Mouse (Mus musculus) kidney, postnatal 36 days (tissue): ENCODE measurements around the gene Tgfbr2.
A peak's percentile ranks its signal among the peaks of the same experiment; 100 is the strongest.

Source experiments
- DNase-seq, 2 experiments: peaks; one replicate each; pipeline ENCODE4 v3.0.0; 2021 to 2022; ENCODE audit warnings: mixed read lengths in 2 of 2

Gene Tgfbr2

DNA sequence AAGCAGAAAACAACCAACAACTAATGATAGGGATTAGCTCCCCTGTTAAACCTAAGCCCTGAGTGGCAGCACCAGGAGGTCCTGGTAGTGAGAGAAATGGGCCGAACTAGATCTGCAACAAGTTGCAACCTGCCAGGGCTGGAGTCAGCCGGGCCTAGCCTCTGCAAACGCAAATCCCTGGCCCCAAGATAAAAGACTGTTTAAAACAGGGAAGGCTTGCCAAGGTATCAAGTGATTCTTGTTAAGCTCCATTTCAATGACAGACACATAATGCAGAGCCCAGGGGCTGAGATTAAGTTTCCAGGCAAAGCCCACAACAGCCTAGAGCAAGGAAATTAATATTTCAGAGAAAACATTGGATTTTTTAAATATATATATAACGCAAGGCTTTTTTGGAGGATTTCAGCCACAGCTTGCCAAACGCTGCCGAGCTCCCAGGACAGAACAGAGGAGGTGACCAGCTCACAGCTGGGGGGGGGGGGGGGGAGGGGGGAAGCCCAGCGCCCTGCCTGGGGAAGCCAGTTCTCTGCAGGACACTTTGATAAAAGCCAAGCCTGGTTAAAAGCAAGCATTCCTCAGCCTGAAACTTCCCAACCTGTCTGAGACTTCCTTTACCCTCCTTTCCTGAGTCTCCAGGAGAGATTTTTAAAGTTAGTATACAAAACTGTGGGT is 24.3 kb downstream of the Tgfbr2 start:
- no peak for DNase-seq

GRCm38 (mm10) chr9:116148809-116149208 is 26.4 kb downstream of the Tgfbr2 start:
- no peak for DNase-seq

DNA sequence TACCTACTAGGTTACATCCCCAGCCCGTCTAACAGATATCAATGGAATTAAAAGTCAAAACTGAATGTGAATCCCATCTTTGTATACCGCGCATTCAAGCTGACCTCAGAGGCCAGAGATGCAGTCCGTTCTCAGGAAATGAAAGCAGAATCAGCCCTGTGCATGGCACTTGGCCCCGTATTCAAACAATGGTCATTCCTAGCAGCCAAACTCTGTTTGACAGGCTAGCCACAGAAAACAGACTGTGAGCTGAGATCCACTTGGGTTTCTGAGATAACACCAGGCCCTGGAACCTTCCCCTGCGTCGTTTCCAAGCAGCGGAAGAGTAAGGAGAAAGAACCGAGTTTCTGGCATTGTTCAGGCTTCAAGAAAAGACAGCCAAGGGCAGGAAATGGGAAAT is 28.9 kb downstream of the Tgfbr2 start:
- DNase-seq, result peak in 1 of 2 experiments; percentile 45

DNA sequence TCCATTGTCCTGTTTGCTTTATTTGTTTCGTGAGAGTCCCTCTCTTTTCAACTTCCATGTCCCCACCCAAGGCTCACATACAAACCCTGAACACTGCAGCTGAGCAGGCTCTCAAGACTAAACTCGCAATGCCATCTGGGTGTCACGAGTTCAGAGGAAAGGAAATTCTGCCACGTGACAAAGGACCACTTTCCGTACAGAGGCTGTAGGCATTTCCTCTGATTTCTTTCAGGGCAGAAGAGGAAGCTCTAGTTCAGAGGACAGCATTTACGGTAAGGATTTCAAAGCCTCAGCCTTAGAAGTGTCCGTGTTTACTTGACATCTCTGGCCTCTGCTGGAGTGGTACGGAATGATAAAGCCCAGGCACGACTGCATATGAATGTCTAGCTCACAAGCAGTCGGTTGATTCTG is 29.9 kb downstream of the Tgfbr2 start:
- peak; percentile 45 to 53 for DNase-seq

DNA sequence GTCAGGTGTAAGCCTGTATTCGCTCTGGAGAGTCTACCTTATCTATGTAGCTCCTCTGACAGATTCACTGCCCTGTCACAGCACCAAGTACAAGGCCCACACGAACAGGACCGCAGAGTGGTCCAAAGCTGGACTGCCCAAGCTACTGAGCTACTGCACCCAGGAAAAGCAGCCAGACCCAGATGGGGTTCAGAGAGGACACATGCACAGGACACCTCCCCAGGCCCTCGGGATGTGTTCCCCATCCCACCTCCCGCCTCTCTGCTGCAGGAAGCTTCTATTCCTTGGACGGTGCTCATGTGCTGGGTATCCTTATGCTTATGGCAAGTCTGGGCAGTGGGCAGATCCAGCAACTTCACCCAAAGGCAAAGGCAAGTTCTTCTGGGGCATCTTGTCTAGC is 34.7 kb downstream of the Tgfbr2 start:
- no peak for DNase-seq

DNA sequence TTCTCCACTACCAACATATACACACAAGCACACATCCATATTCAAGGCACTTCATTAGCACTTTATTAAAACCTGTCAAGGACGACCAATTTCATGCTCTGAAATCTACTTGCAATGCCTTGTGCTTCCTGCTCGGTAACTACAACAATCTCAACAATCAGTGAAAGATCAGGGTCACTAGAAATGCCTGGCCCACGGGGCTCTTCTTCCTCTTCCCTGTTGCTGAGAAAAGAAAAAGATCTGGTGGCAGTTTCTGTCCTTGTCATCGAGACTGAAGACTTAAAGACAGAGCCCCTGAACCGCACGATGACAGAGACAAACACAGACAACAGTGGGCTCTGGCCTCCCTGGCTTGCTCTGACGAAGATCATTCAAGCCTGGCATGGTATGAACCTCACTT is 35.6 kb downstream of the Tgfbr2 start:
- no peak for DNase-seq

DNA sequence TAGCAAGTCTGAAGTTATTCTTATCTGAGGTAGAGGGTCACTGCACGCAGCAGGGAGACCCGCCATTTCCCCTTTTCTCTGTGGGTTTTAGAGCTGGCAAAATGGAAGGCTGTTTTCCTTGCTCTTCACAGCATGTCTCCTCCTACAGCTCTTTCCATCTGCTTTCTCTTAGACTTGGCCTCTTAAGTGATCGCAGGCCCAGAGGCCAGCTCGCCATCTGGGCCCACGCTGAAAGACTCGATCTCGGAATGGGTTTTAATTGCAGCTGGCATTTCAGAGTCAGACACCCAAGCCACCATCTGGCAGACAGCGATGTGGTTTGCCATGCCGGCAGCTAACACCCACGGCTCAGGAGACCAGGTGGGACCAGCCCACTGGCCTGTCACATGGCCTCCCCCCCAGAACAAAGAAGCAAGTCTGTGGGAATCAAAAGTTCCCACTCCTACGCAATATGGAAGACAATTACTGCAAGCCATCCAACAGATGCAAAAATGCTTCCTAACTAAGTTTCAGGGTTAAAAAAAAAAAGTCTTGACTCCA is 36.5 kb downstream of the Tgfbr2 start:
- DNase-seq, result no peak

GRCm38 (mm10) chr9:116137645-116138044 is 37.5 kb downstream of the Tgfbr2 start:
- no peak for DNase-seq

- DNase-seq, result no peak
Observed at GRCm38 (mm10) chr9:116136811-116137210, 38.3 kb downstream of the Tgfbr2 start.

DNA sequence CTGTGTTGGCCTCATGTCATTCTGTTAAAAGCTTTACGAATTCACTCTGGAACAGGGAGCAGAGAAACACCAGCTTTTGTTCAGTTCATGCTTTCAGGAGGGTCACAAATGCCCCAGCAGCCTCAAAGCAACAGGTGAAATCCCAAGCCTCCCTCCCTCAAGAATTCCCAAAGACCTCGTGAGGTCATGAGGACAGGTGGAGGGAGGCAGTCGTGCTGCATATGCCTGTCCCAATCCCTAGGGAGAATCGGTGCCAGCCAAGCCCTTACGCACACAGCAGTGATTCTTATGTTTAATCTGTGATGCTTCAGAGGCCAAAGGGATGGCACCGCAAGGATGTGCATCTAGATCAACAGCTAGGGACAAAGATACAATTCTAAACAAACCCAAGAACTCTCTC is 39.0 kb downstream of the Tgfbr2 start:
- DNase-seq, result no peak

- DNase-seq, result no peak
Observed at GRCm38 (mm10) chr9:116134488-116134887, 40.7 kb downstream of the Tgfbr2 start.

DNA sequence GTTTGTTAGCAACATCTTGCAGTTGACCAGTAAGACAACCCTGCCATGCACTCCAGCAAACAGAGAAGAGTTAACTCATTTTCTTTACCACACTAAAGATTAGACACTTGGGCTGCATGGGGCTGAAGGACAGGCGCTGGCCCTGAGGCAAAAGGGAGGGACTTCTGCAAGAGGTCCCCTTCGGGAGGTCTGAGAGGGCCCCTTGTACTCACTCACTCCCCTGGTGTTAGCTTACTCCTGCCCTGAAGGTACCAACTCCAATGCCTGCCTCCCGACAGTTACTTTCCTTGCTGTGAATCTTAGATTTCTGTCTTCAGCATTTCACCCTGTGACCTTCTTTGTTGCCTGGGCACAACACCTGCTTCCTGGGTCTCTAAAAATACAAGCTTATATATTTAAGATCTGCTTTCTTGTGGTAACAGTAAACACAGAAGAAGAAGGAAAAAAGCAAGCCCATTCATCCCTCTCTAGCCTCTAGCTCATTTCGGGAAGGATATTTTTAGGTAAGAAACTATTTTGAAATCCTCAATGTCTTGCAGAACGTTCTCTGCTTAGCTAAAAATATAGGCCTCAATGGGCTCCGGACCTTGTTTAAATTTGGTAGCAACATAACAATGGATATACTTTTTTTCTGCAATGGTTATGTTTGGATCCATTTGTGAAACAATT is 41.7 kb downstream of the Tgfbr2 start:
- DNase-seq, result no peak

- DNase-seq, result no peak
Observed at GRCm38 (mm10) chr9:116128886-116129285, 46.3 kb downstream of the Tgfbr2 start.

- no peak for DNase-seq
Observed at GRCm38 (mm10) chr9:116128311-116128710, 46.8 kb downstream of the Tgfbr2 start.

DNA sequence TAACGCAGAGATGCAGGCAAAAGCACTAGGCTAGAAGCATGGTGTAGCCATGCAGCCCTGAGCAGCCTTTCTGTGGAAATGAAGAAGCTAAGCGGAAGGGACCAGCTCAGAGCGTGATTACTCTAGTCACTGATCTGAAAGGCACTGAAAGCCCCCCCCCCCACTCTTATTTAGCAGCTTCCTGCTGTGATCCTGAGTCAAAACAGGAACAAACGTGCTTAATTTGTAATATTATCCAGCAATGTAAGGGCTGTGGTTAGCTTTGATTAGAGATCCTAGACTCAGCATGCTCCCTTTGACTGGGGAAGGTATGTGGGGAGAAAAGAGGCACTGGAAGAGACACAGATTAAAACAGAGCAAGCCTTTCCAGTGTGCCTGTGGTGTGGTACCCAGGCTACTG is 48.7 kb downstream of the Tgfbr2 start:
- no peak for DNase-seq

DNA sequence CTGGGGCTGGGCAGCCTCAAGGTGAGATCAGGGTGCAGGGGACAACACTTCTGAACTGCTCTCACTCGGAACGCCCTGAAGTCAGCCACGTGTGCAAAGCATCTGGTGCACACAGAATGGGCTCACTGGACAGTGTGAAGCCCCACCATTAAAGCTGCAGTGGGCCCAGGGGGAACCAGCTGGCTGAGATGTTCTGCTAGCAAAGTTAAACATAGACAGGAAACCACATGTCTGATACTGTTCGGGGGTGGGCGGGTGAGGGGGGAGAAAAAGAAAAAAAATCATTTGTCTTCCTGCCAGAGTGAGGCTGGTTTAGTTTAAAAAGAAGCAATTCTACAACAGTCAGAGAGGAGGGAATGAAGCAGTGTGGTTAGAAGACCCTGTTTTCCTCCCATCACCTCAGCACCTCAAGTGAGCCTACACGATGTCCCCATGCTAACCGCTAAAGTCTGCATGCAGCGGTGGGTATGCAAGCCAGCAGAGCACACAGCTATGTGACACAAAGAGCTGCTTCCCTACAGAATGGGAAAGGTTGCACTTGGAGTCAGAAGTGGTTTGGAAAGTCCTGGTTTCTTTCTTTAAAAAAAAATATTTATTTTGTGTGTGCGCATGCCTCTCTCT is 52.1 kb downstream of the Tgfbr2 start:
- no peak for DNase-seq

- DNase-seq, result no peak
Observed at GRCm38 (mm10) chr9:116122544-116122943, 52.6 kb downstream of the Tgfbr2 start.

- DNase-seq, result no peak
Observed at GRCm38 (mm10) chr9:116121472-116121871, 53.7 kb downstream of the Tgfbr2 start.

GRCm38 (mm10) chr9:116119990-116120389 is 55.2 kb downstream of the Tgfbr2 start:
- no peak for DNase-seq

DNA sequence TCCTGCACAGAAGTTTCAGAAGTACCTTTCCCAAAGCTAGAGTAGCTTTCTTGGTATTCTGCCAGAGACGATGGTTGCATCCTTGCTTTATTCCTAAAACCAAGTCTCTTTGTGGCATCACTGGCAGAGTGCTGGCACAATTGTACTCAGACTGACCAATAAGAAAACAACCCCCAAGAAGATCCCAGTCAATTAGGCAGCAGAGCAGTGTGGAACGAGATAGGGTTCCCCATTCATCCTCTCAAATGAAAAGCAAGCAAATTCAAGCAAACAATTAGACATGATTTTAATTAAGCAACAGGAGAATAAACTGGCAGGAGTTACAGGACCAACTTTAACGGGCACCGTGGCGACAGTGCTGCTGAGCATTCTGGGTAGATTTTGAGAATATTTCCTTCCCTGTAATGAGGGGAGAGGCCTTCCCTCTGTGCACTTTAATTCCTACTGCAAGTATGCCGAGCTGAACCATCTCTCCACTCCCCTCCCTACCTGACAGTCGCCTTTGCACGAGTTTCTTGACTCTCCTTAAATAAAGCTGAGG is 56.8 kb downstream of the Tgfbr2 start:
- no peak for DNase-seq

DNA sequence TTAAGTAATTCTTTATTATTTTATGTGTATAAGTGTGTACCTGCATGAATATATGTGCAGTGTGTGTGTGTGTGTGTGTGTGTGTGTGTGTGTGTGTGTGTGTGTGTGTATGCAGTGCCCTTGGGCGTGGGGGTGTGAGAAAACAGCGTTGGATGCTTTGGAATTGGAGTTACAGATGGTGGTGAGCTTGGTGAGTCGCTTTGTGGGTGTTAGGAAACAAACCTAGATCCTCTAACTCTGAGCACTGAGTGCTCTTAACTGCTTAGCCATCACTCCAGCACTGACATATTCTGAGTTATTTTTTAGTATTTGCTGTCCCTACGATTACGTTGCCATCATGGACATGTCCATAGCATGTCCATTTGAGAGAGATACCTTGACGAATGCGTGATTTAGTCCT is 59.3 kb downstream of the Tgfbr2 start:
- no peak for DNase-seq

GRCm38 (mm10) chr9:116114339-116114738 is 60.8 kb downstream of the Tgfbr2 start:
- peak; percentile 72 to 83 for DNase-seq

GRCm38 (mm10) chr9:116111149-116111970 is 63.8 kb downstream of the Tgfbr2 start:
- DNase-seq, result no peak
